Mouse (Mus musculus): ENCODE measurements around the gene Cdc42se2. TPM values are rescaled to one million over a fixed set of nuclear protein-coding genes. Genes with fewer than 3 reads are reported as not detected.

Cdc42se2 gene
- polyA plus RNA-seq, 1 experiment: 199 TPM

GRCm38 (mm10) chr11:54712849-54713248, 74.6 kb downstream of the Cdc42se2 start:
- TF ChIP-seq CTCF (IDR thresholded peaks at IDR 0.05; ENCODE audit: insufficient read depth, low read depth, low read length) (no peak), POLR2A (IDR thresholded peaks at IDR 0.05; ENCODE audit: insufficient read depth, low read depth, low read length) (no peak)
- H3K4me1 ChIP-seq (ENCODE audit: control insufficient read depth, insufficient read depth, low read length): no peaks in the 10 kb centered on the region
- 65% methylated on average over 2 of the region's 2 CpGs for WGBS
- no peak overlapping the region for H3K4me3 ChIP-seq (ENCODE audit: insufficient read depth, low read depth, low read length)
- no peak overlapping the region for H3K27ac ChIP-seq (ENCODE audit: insufficient read depth, low read depth, low read length)

GRCm38 (mm10) chr11:54710512-54711293, 76.8 kb downstream of the Cdc42se2 start:
- Histone ChIP-seq H3K27ac (ENCODE audit: insufficient read depth, low read depth, low read length) (no peak overlapping the region), H3K4me3 (ENCODE audit: insufficient read depth, low read depth, low read length) (no peak overlapping the region), H3K4me1 (ENCODE audit: control insufficient read depth, insufficient read depth, low read length) (no peaks in the 10 kb centered on the region)
- TF ChIP-seq CTCF (IDR thresholded peaks at IDR 0.05; ENCODE audit: insufficient read depth, low read depth, low read length): no peak
- no peak for TF ChIP-seq POLR2A (IDR thresholded peaks at IDR 0.05; ENCODE audit: insufficient read depth, low read depth, low read length)
- 81% methylated on average over 4 of the region's 4 CpGs for WGBS

GRCm38 (mm10) chr11:54709645-54710044, 77.8 kb downstream of the Cdc42se2 start:
- Histone ChIP-seq H3K4me1 (ENCODE audit: control insufficient read depth, insufficient read depth, low read length) (0 out of 2 replicates have a peak, but pooled peaks cover 1% of the 10 kb centered on the region), H3K27ac (ENCODE audit: insufficient read depth, low read depth, low read length) (no peak overlapping the region), H3K4me3 (ENCODE audit: insufficient read depth, low read depth, low read length) (no peak overlapping the region)
- TF ChIP-seq POLR2A (IDR thresholded peaks at IDR 0.05; ENCODE audit: insufficient read depth, low read depth, low read length) (no peak), CTCF (IDR thresholded peaks at IDR 0.05; ENCODE audit: insufficient read depth, low read depth, low read length) (no peak)
- WGBS: 19% methylated on average over 2 of the region's 2 CpGs

- TF ChIP-seq CTCF (IDR thresholded peaks at IDR 0.05; ENCODE audit: insufficient read depth, low read depth, low read length) (no peak), POLR2A (IDR thresholded peaks at IDR 0.05; ENCODE audit: insufficient read depth, low read depth, low read length) (no peak)
- Histone ChIP-seq H3K4me1 (ENCODE audit: control insufficient read depth, insufficient read depth, low read length) (0 out of 2 replicates have a peak, but pooled peaks cover 3% of the 10 kb centered on the region), H3K4me3 (ENCODE audit: insufficient read depth, low read depth, low read length) (no peak overlapping the region), H3K27ac (ENCODE audit: insufficient read depth, low read depth, low read length) (no peak overlapping the region)
- WGBS: 84% methylated on average over 2 of the region's 2 CpGs
These were observed 79.3 kb downstream of the Cdc42se2 start for GRCm38 (mm10) chr11:54708153-54708552.

GRCm38 (mm10) chr11:54703306-54703705, 84.2 kb downstream of the Cdc42se2 start:
- H3K27ac ChIP-seq (ENCODE audit: insufficient read depth, low read depth, low read length): no peak overlapping the region
- 30% methylated on average over 4 of the region's 4 CpGs for WGBS
- H3K4me1 ChIP-seq (ENCODE audit: control insufficient read depth, insufficient read depth, low read length): 0 out of 2 replicates have a peak, but pooled peaks cover 3% of the 10 kb centered on the region
- TF ChIP-seq CTCF (IDR thresholded peaks at IDR 0.05; ENCODE audit: insufficient read depth, low read depth, low read length) (no peak), POLR2A (IDR thresholded peaks at IDR 0.05; ENCODE audit: insufficient read depth, low read depth, low read length) (no peak)
- H3K4me3 ChIP-seq (ENCODE audit: insufficient read depth, low read depth, low read length): no peak overlapping the region

- Histone ChIP-seq H3K4me1 (ENCODE audit: control insufficient read depth, insufficient read depth, low read length) (0 out of 2 replicates have a peak, but pooled peaks cover 3% of the 10 kb centered on the region), H3K4me3 (ENCODE audit: insufficient read depth, low read depth, low read length) (no peak overlapping the region), H3K27ac (ENCODE audit: insufficient read depth, low read depth, low read length) (no peak overlapping the region)
- WGBS: 83% methylated on average over 8 of the region's 8 CpGs
- no peak for TF ChIP-seq CTCF (IDR thresholded peaks at IDR 0.05; ENCODE audit: insufficient read depth, low read depth, low read length)
- no peak for TF ChIP-seq POLR2A (IDR thresholded peaks at IDR 0.05; ENCODE audit: insufficient read depth, low read depth, low read length)
These were observed 85.6 kb downstream of the Cdc42se2 start for GRCm38 (mm10) chr11:54701848-54702247.

- Histone ChIP-seq H3K4me1 (ENCODE audit: control insufficient read depth, insufficient read depth, low read length) (0 out of 2 replicates have a peak, but pooled peaks cover 3% of the 10 kb centered on the region), H3K4me3 (ENCODE audit: insufficient read depth, low read depth, low read length) (no peak overlapping the region), H3K27ac (ENCODE audit: insufficient read depth, low read depth, low read length) (no peak overlapping the region)
- 86% methylated on average over 3 of the region's 3 CpGs for WGBS
- TF ChIP-seq CTCF (IDR thresholded peaks at IDR 0.05; ENCODE audit: insufficient read depth, low read depth, low read length) (no peak), POLR2A (IDR thresholded peaks at IDR 0.05; ENCODE audit: insufficient read depth, low read depth, low read length) (no peak)
These were observed 87.5 kb downstream of the Cdc42se2 start for GRCm38 (mm10) chr11:54699972-54700371.

- TF ChIP-seq CTCF (IDR thresholded peaks at IDR 0.05; ENCODE audit: insufficient read depth, low read depth, low read length): no peak
- TF ChIP-seq POLR2A (IDR thresholded peaks at IDR 0.05; ENCODE audit: insufficient read depth, low read depth, low read length): no peak
- WGBS: 79% methylated on average over 7 of the region's 7 CpGs
- no peak overlapping the region for H3K4me3 ChIP-seq (ENCODE audit: insufficient read depth, low read depth, low read length)
These were observed 88.8 kb downstream of the Cdc42se2 start for GRCm38 (mm10) chr11:54698636-54699035.

GRCm38 (mm10) chr11:54697611-54698010, 89.9 kb downstream of the Cdc42se2 start:
- WGBS: 93% methylated on average over 5 of the region's 5 CpGs
- TF ChIP-seq CTCF (IDR thresholded peaks at IDR 0.05; ENCODE audit: insufficient read depth, low read depth, low read length): no peak
- H3K4me3 ChIP-seq (ENCODE audit: insufficient read depth, low read depth, low read length): no peak overlapping the region
- no peak overlapping the region for H3K27ac ChIP-seq (ENCODE audit: insufficient read depth, low read depth, low read length)
- no peaks in the 10 kb centered on the region for H3K4me1 ChIP-seq (ENCODE audit: control insufficient read depth, insufficient read depth, low read length)

More at GRCm38 (mm10) chr11:54698636-54699035, 88.8 kb downstream of the Cdc42se2 start:
- no peak overlapping the region for H3K27ac ChIP-seq (ENCODE audit: insufficient read depth, low read depth, low read length)
- no peaks in the 10 kb centered on the region for H3K4me1 ChIP-seq (ENCODE audit: control insufficient read depth, insufficient read depth, low read length)
